Mouse (Mus musculus): ENCODE results near the gene Klhl2. TPM values are rescaled to one million over a fixed set of nuclear protein-coding genes. Genes with fewer than 3 reads are reported as not detected.

Gene Klhl2
- polyA plus RNA-seq, 1 experiment = 6.7 TPM

GRCm38 (mm10) chr8:64844043-64844481, 5.8 kb downstream of the Klhl2 start:
- H3K4me2 ChIP-seq (ENCODE audit: low read depth) = no peak overlapping the region
- no peak overlapping the region for H3ac ChIP-seq (ENCODE audit: control insufficient read depth, insufficient read length)
- H3K79me2 ChIP-seq (ENCODE audit: control insufficient read depth, insufficient read depth) = peaks cover 60% of the 10 kb centered on the region
- H3K36me3 ChIP-seq (ENCODE audit: control insufficient read depth, insufficient read depth) = no peaks in the 10 kb centered on the region
- no peaks in the 10 kb centered on the region for H3K27me3 ChIP-seq (ENCODE audit: control insufficient read depth, insufficient read depth, insufficient read length)
- TF ChIP-seq SRF (IDR thresholded peaks at IDR 0.05; ENCODE audit: control insufficient read depth, insufficient read length, low read depth) (no peak), TCF12 (IDR thresholded peaks at IDR 0.05; ENCODE audit: insufficient read depth, poor library complexity, severe bottlenecking) (no peak), USF1 (IDR thresholded peaks at IDR 0.05; ENCODE audit: low read depth) (peak; percentile 51), E2F4 (IDR thresholded peaks at IDR 0.05; ENCODE audit: insufficient read depth) (no peak)
- H3K4me3 ChIP-seq = no peak overlapping the region

- Histone ChIP-seq H3K79me2 (ENCODE audit: control insufficient read depth, insufficient read depth) (peaks cover 62% of the 10 kb centered on the region), H3ac (ENCODE audit: control insufficient read depth, insufficient read length) (no peak overlapping the region), H3K4me3 (no peak overlapping the region), H3K4me2 (ENCODE audit: low read depth) (no peak overlapping the region), H3K27me3 (ENCODE audit: control insufficient read depth, insufficient read depth, insufficient read length) (no peaks in the 10 kb centered on the region), H3K36me3 (ENCODE audit: control insufficient read depth, insufficient read depth) (no peaks in the 10 kb centered on the region)
- no peak for TF ChIP-seq TCF3 (IDR thresholded peaks at IDR 0.05; ENCODE audit: insufficient read length, low read depth)
- TF ChIP-seq MYOD1 (IDR thresholded peaks at IDR 0.05; ENCODE audit: control insufficient read depth in 1 of 3, insufficient read length in 2 of 3, low read depth in 2 of 3) = no peak
- TF ChIP-seq MYOG (IDR thresholded peaks at IDR 0.05; ENCODE audit: control insufficient read depth in 1 of 3, insufficient read depth in 1 of 3, insufficient read length in 2 of 3, low read depth in 2 of 3) = no peak
- no peak for TF ChIP-seq POLR2AphosphoS2 (IDR thresholded peaks at IDR 0.05; ENCODE audit: insufficient read length, low read depth)
- no peak for TF ChIP-seq E2F4 (IDR thresholded peaks at IDR 0.05; ENCODE audit: insufficient read depth)
- TF ChIP-seq USF1 (IDR thresholded peaks at IDR 0.05; ENCODE audit: low read depth) = no peak
- TF ChIP-seq TCF12 (IDR thresholded peaks at IDR 0.05; ENCODE audit: insufficient read depth, poor library complexity, severe bottlenecking) = no peak
- no peak for TF ChIP-seq MAX (IDR thresholded peaks at IDR 0.05; ENCODE audit: low read depth)
- TF ChIP-seq CEBPB (IDR thresholded peaks at IDR 0.05; ENCODE audit: insufficient read depth, poor library complexity, severe bottlenecking) = no peak
- TF ChIP-seq SRF (IDR thresholded peaks at IDR 0.05; ENCODE audit: control insufficient read depth, insufficient read length, low read depth) = no peak
- no peak for TF ChIP-seq POLR2A (IDR thresholded peaks at IDR 0.05; ENCODE audit: insufficient read length, low read depth)
- TF ChIP-seq REST (IDR thresholded peaks at IDR 0.05; ENCODE audit: insufficient read depth, insufficient read length) = no peak
Observed at GRCm38 (mm10) chr8:64843168-64843567, 6.6 kb downstream of the Klhl2 start.

- Histone ChIP-seq H3K36me3 (ENCODE audit: control insufficient read depth, insufficient read depth) (no peaks in the 10 kb centered on the region), H3K4me2 (ENCODE audit: low read depth) (peak overlapping the region; percentile 87), H3K27me3 (ENCODE audit: control insufficient read depth, insufficient read depth, insufficient read length) (no peaks in the 10 kb centered on the region), H3ac (ENCODE audit: control insufficient read depth, insufficient read length) (no peak overlapping the region), H3K79me2 (ENCODE audit: control insufficient read depth, insufficient read depth) (peaks cover 67% of the 10 kb centered on the region), H3K4me3 (no peak overlapping the region)
- TF ChIP-seq REST (IDR thresholded peaks at IDR 0.05; ENCODE audit: insufficient read depth, insufficient read length) (no peak), MYOG (IDR thresholded peaks at IDR 0.05; ENCODE audit: control insufficient read depth in 1 of 3, insufficient read depth in 1 of 3, insufficient read length in 2 of 3, low read depth in 2 of 3) (peak in 1 of 3 experiments; percentile 72), MAX (IDR thresholded peaks at IDR 0.05; ENCODE audit: low read depth) (no peak), USF1 (IDR thresholded peaks at IDR 0.05; ENCODE audit: low read depth) (no peak), CEBPB (IDR thresholded peaks at IDR 0.05; ENCODE audit: insufficient read depth, poor library complexity, severe bottlenecking) (no peak), E2F4 (IDR thresholded peaks at IDR 0.05; ENCODE audit: insufficient read depth) (no peak), MYOD1 (IDR thresholded peaks at IDR 0.05; ENCODE audit: control insufficient read depth in 1 of 3, insufficient read length in 2 of 3, low read depth in 2 of 3) (peak in 2 of 3 experiments; percentile 80 to 83), TCF12 (IDR thresholded peaks at IDR 0.05; ENCODE audit: insufficient read depth, poor library complexity, severe bottlenecking) (peak; percentile 4)
Observed at GRCm38 (mm10) chr8:64841747-64842406, 7.9 kb downstream of the Klhl2 start.

DNA sequence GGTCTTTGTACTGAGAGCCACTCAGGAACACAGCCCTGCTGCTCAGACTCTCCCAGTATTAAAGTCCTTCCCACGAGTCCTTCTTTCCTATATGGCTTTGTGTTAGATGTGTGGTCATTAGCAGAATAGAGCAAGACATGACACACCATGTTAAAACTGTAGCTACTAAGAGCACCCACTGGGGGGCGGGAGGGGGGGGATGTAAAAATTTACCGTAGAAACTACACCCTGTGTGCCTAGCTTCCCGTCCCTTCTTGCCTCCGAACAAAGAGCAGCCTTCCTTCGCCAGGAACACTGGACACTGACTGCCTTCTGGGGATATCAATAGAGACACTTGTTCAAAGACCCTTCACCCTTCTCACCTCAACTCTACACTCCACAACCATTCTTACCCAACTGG, 10.2 kb downstream of the Klhl2 start:
- TF ChIP-seq USF1 (IDR thresholded peaks at IDR 0.05; ENCODE audit: low read depth) (no peak), REST (IDR thresholded peaks at IDR 0.05; ENCODE audit: insufficient read depth, insufficient read length) (no peak), TCF12 (IDR thresholded peaks at IDR 0.05; ENCODE audit: insufficient read depth, poor library complexity, severe bottlenecking) (no peak), TCF3 (IDR thresholded peaks at IDR 0.05; ENCODE audit: insufficient read length, low read depth) (no peak), MYOG (IDR thresholded peaks at IDR 0.05; ENCODE audit: control insufficient read depth in 1 of 3, insufficient read depth in 1 of 3, insufficient read length in 2 of 3, low read depth in 2 of 3) (no peak), MAX (IDR thresholded peaks at IDR 0.05; ENCODE audit: low read depth) (no peak)
- no peaks in the 10 kb centered on the region for H3K36me3 ChIP-seq (ENCODE audit: control insufficient read depth, insufficient read depth)
- H3K4me3 ChIP-seq = no peak overlapping the region
- peaks cover 49% of the 10 kb centered on the region for H3K79me2 ChIP-seq (ENCODE audit: control insufficient read depth, insufficient read depth)
- H3ac ChIP-seq (ENCODE audit: control insufficient read depth, insufficient read length) = no peak overlapping the region
- no peak overlapping the region for H3K4me2 ChIP-seq (ENCODE audit: low read depth)
- no peaks in the 10 kb centered on the region for H3K27me3 ChIP-seq (ENCODE audit: control insufficient read depth, insufficient read depth, insufficient read length)

- Histone ChIP-seq H3K4me3 (no peak overlapping the region), H3K27me3 (ENCODE audit: control insufficient read depth, insufficient read depth, insufficient read length) (no peaks in the 10 kb centered on the region), H3ac (ENCODE audit: control insufficient read depth, insufficient read length) (no peak overlapping the region), H3K4me2 (ENCODE audit: low read depth) (no peak overlapping the region), H3K36me3 (ENCODE audit: control insufficient read depth, insufficient read depth) (no peaks in the 10 kb centered on the region), H3K79me2 (ENCODE audit: control insufficient read depth, insufficient read depth) (peaks cover 18% of the 10 kb centered on the region)
- TF ChIP-seq E2F4 (IDR thresholded peaks at IDR 0.05; ENCODE audit: insufficient read depth) = no peak
- TF ChIP-seq USF1 (IDR thresholded peaks at IDR 0.05; ENCODE audit: low read depth) = no peak
- no peak for TF ChIP-seq TCF12 (IDR thresholded peaks at IDR 0.05; ENCODE audit: insufficient read depth, poor library complexity, severe bottlenecking)
- TF ChIP-seq POLR2A (IDR thresholded peaks at IDR 0.05; ENCODE audit: insufficient read length, low read depth) = no peak
- no peak for TF ChIP-seq MAX (IDR thresholded peaks at IDR 0.05; ENCODE audit: low read depth)
- TF ChIP-seq CEBPB (IDR thresholded peaks at IDR 0.05; ENCODE audit: insufficient read depth, poor library complexity, severe bottlenecking) = no peak
- TF ChIP-seq MYOG (IDR thresholded peaks at IDR 0.05; ENCODE audit: control insufficient read depth in 1 of 3, insufficient read depth in 1 of 3, insufficient read length in 2 of 3, low read depth in 2 of 3) = no peak
- TF ChIP-seq MYOD1 (IDR thresholded peaks at IDR 0.05; ENCODE audit: control insufficient read depth in 1 of 3, insufficient read length in 2 of 3, low read depth in 2 of 3) = no peak
- no peak for TF ChIP-seq SRF (IDR thresholded peaks at IDR 0.05; ENCODE audit: control insufficient read depth, insufficient read length, low read depth)
- no peak for TF ChIP-seq REST (IDR thresholded peaks at IDR 0.05; ENCODE audit: insufficient read depth, insufficient read length)
- TF ChIP-seq POLR2AphosphoS2 (IDR thresholded peaks at IDR 0.05; ENCODE audit: insufficient read length, low read depth) = no peak
- TF ChIP-seq TCF3 (IDR thresholded peaks at IDR 0.05; ENCODE audit: insufficient read length, low read depth) = no peak
Observed at GRCm38 (mm10) chr8:64835475-64836122, 14.2 kb downstream of the Klhl2 start.
